Mouse (Mus musculus) intestine, postnatal 0 days (tissue): ENCODE measurements around the gene Isca2. TPM values are rescaled to one million over a fixed set of nuclear protein-coding genes. Genes with fewer than 3 reads are reported as not detected.
A peak's percentile ranks its signal among the peaks of the same experiment; 100 is the strongest.

ENCODE experiments used
- ATAC-seq: fragments of 200-750 bp; cut with Nextera tagmentation; 2 replicates; pipeline ENCODE4 v1.8.0; 2017; ENCODE audit warnings: mild to moderate bottlenecking, moderate TSS enrichment, moderate library complexity
- H3K27ac ChIP-seq: fragments of 300-500 bp; sonication (generic); 2 replicates; pipeline ENCODE4 v1.5.1; 2014; ENCODE audit warnings: mild to moderate bottlenecking, low read depth, low read length, moderate library complexity
- H3K27me3 ChIP-seq: fragments of 300-500 bp; sonication (generic); replicated peaks from 2 replicates; pipeline ENCODE4 v1.6.1; 2014; ENCODE audit warnings: low read length, mixed read lengths; ENCODE audit not compliant: control insufficient read depth, insufficient read depth
- H3K36me3 ChIP-seq: fragments of 300-500 bp; sonication (generic); 2 replicates; pipeline ENCODE4 v1.6.1; 2014; ENCODE audit warnings: mild to moderate bottlenecking, moderate library complexity; ENCODE audit not compliant: control insufficient read depth, insufficient read depth
- H3K4me1 ChIP-seq: fragments of 300-500 bp; sonication (generic); replicated peaks from 2 replicates; pipeline ENCODE4 v1.6.1; 2014; ENCODE audit warnings: antibody characterized with exemption, low read length, mixed read lengths; ENCODE audit not compliant: control insufficient read depth, insufficient read depth
- H3K4me2 ChIP-seq: fragments of 300-500 bp; sonication (generic); replicated peaks from 2 replicates; pipeline ENCODE4 v1.6.1; 2014; ENCODE audit warnings: low read depth, mild to moderate bottlenecking, moderate library complexity
- H3K4me3 ChIP-seq: fragments of 300-500 bp; sonication (generic); 2 replicates; pipeline ENCODE4 v1.5.1; 2014; ENCODE audit warnings: low read depth, low read length
- H3K9ac ChIP-seq: fragments of 300-500 bp; sonication (generic); 2 replicates; pipeline ENCODE4 v1.6.1; 2014; ENCODE audit warnings: mild to moderate bottlenecking, low read depth, low read length
- H3K9me3 ChIP-seq: fragments of 300-500 bp; sonication (generic); 2 replicates; pipeline ENCODE4 v1.6.1; 2016; ENCODE audit warnings: mixed run types; ENCODE audit not compliant: control insufficient read depth
- CTCF ChIP-seq: sonication (generic); IDR thresholded peaks from 2 replicates; pipeline ENCODE4 v1.5.1; 2016; ENCODE audit warnings: low read depth, mild to moderate bottlenecking, control low read depth, antibody characterized with exemption, moderate library complexity
- WGBS: fragments of 180-500 bp; shearing (Covaris S2); extraction: QIAGEN DNeasy Blood & Tissue Kit; methylation state at CpG from one replicate; pipeline ENCODE4 v1.1.7; 2014; 5-methylcytosine and 5-hydroxymethylcytosine counted together
- polyA plus RNA-seq: library from polyadenylated mRNA; unstranded; fragments of >200 nt; fragmentation: Nextera tagmentation; extraction: Ambion mirVana; gene quantifications from 2 replicates; pipeline ENCODE4 v1.2.1, GENCODE M21; 2015

Isca2 gene
- polyA plus RNA-seq, 1 experiment from 2014 or later, result 119 TPM

GRCm38 (mm10) chr12:84814663-84815325 is 41.7 kb downstream of the Isca2 start:
- no peak overlapping the region for H3K27ac ChIP-seq
- no peak overlapping the region for H3K4me2 ChIP-seq
- H3K9ac ChIP-seq, result no peak overlapping the region
- TF ChIP-seq CTCF, result no peak
- WGBS, result 53% methylated on average over 3 of the region's 3 CpGs
- H3K4me3 ChIP-seq, result no peak overlapping the region
- no peaks in the 10 kb centered on the region for H3K27me3 ChIP-seq
- no peaks in the 10 kb centered on the region for H3K36me3 ChIP-seq
- H3K4me1 ChIP-seq, result no peaks in the 10 kb centered on the region
- ATAC-seq, result no peak
- no peaks in the 10 kb centered on the region for H3K9me3 ChIP-seq

- H3K27me3 ChIP-seq, result no peaks in the 10 kb centered on the region
- H3K27ac ChIP-seq, result no peak overlapping the region
- no peaks in the 10 kb centered on the region for H3K36me3 ChIP-seq
- no peak overlapping the region for H3K4me3 ChIP-seq
- H3K9me3 ChIP-seq, result no peaks in the 10 kb centered on the region
- peak; percentile 27; the same call in 1 of the 2 replicates for TF ChIP-seq CTCF
- H3K4me2 ChIP-seq, result no peak overlapping the region
- 69% methylated on average over 4 of the region's 4 CpGs for WGBS
- H3K9ac ChIP-seq, result no peak overlapping the region
- H3K4me1 ChIP-seq, result no peaks in the 10 kb centered on the region
- ATAC-seq, result no peak
These were observed 45.4 kb downstream of the Isca2 start for GRCm38 (mm10) chr12:84818496-84818895.

- no peak overlapping the region for H3K9ac ChIP-seq
- H3K27ac ChIP-seq, result no peak overlapping the region
- no peaks in the 10 kb centered on the region for H3K9me3 ChIP-seq
- H3K4me2 ChIP-seq, result no peak overlapping the region
- H3K36me3 ChIP-seq, result no peaks in the 10 kb centered on the region
- no peak for TF ChIP-seq CTCF
- WGBS, result 87% methylated on average over 13 of the region's 13 CpGs
- H3K4me1 ChIP-seq, result no peaks in the 10 kb centered on the region
- H3K4me3 ChIP-seq, result no peak overlapping the region
- H3K27me3 ChIP-seq, result no peaks in the 10 kb centered on the region
- ATAC-seq, result no peak
These were observed 46.5 kb downstream of the Isca2 start for GRCm38 (mm10) chr12:84819236-84820168.

GRCm38 (mm10) chr12:84823601-84824000 is 50.5 kb downstream of the Isca2 start:
- WGBS, result 80% methylated on average over 7 of the region's 7 CpGs
- H3K27ac ChIP-seq, result no peak overlapping the region
- H3K9ac ChIP-seq, result no peak overlapping the region
- H3K4me3 ChIP-seq, result no peak overlapping the region
- no peak overlapping the region for H3K4me2 ChIP-seq
- no peak for TF ChIP-seq CTCF
- H3K9me3 ChIP-seq, result no peaks in the 10 kb centered on the region
- no peaks in the 10 kb centered on the region for H3K4me1 ChIP-seq
- ATAC-seq, result no peak
- no peaks in the 10 kb centered on the region for H3K27me3 ChIP-seq
- H3K36me3 ChIP-seq, result no peaks in the 10 kb centered on the region

GRCm38 (mm10) chr12:84824203-84824602 is 51.2 kb downstream of the Isca2 start:
- no peak for ATAC-seq
- H3K9ac ChIP-seq, result no peak overlapping the region
- H3K4me1 ChIP-seq, result no peaks in the 10 kb centered on the region
- H3K27ac ChIP-seq, result no peak overlapping the region
- H3K36me3 ChIP-seq, result no peaks in the 10 kb centered on the region
- no peak overlapping the region for H3K4me3 ChIP-seq
- WGBS, result 71% methylated on average over 5 of the region's 5 CpGs
- H3K4me2 ChIP-seq, result no peak overlapping the region
- TF ChIP-seq CTCF, result no peak
- no peaks in the 10 kb centered on the region for H3K27me3 ChIP-seq
- H3K9me3 ChIP-seq, result no peaks in the 10 kb centered on the region

Other genes with a start within 250 kb of the Isca2 start
- gene Vsx2, start 203.5 kb upstream of the Isca2 start, polyA plus RNA-seq, result not detected in 2 replicates
- 16.8 and 20.4 TPM in 2 replicates for gene Abcd4, start 155.8 kb upstream of the Isca2 start, polyA plus RNA-seq
- not detected in 2 replicates for gene Vrtn, start 132.2 kb upstream of the Isca2 start, polyA plus RNA-seq
- gene Syndig1l, start 74.4 kb upstream of the Isca2 start, polyA plus RNA-seq, result 0.12 TPM in 1 of 2 replicates, not detected in the other
- gene Npc2, start 99 bp upstream of the Isca2 start, polyA plus RNA-seq, result 100 and 107 TPM in 2 replicates
- gene Ltbp2, start 103.3 kb downstream of the Isca2 start, polyA plus RNA-seq, result 0.87 and 1.0 TPM in 2 replicates
- 91.3 and 97.3 TPM in 2 replicates for gene Fcf1, start 197.6 kb downstream of the Isca2 start, polyA plus RNA-seq
- 5.1 and 5.5 TPM in 2 replicates for gene Arel1, start 197.6 kb downstream of the Isca2 start, polyA plus RNA-seq
- gene Ylpm1, start 223.1 kb downstream of the Isca2 start, polyA plus RNA-seq, result 12.4 and 12.8 TPM in 2 replicates